Mouse (Mus musculus) neural tube, embryonic 12.5 days (tissue): ENCODE results near the gene Tbc1d22a. TPM values are rescaled to one million over a fixed set of nuclear protein-coding genes. Genes with fewer than 3 reads are reported as not detected.

Experiments used
- ATAC-seq: fragments of 200-750 bp; cut with Nextera tagmentation; 2 replicates; pipeline ENCODE4 v1.8.0; 2017; ENCODE audit warnings: low read depth, mild to moderate bottlenecking, moderate TSS enrichment, moderate library complexity; ENCODE audit not compliant: low FRiP score
- H3K27ac ChIP-seq: fragments of 300-500 bp; sonication (generic); 2 replicates; pipeline ENCODE4 v1.5.1; 2016
- H3K27me3 ChIP-seq: fragments of 300-500 bp; sonication (generic); replicated peaks from 2 replicates; pipeline ENCODE4 v1.6.1; 2016; ENCODE audit warnings: mild to moderate bottlenecking
- H3K36me3 ChIP-seq: fragments of 300-500 bp; sonication (generic); 2 replicates; pipeline ENCODE4 v1.6.1; 2016; ENCODE audit warnings: mild to moderate bottlenecking
- H3K4me1 ChIP-seq: fragments of 300-500 bp; sonication (generic); 2 replicates; pipeline ENCODE4 v1.6.1; 2016
- H3K4me2 ChIP-seq: fragments of 300-500 bp; sonication (generic); replicated peaks from 2 replicates; pipeline ENCODE4 v1.6.1; 2016; ENCODE audit warnings: mild to moderate bottlenecking
- H3K4me3 ChIP-seq: fragments of 300-500 bp; sonication (generic); 2 replicates; pipeline ENCODE4 v1.5.1; 2016
- H3K9ac ChIP-seq: fragments of 300-500 bp; sonication (generic); 2 replicates; pipeline ENCODE4 v1.6.1; 2016; ENCODE audit warnings: mild to moderate bottlenecking
- H3K9me3 ChIP-seq: fragments of 300-500 bp; sonication (generic); 2 replicates; pipeline ENCODE4 v1.6.1; 2016; ENCODE audit warnings: mild to moderate bottlenecking
- WGBS: fragments of 180-500 bp; shearing (Covaris S2); methylation state at CpG from one replicate; pipeline ENCODE4 v1.1.7; 2016; 5-methylcytosine and 5-hydroxymethylcytosine counted together
- polyA plus RNA-seq: library from polyadenylated mRNA; unstranded; fragments of >200 nt; fragmentation: Nextera tagmentation; extraction: Ambion mirVana; gene quantifications from 2 replicates; pipeline ENCODE4 v1.2.1, GENCODE M21; 2016

The Tbc1d22a gene
- polyA plus RNA-seq, 1 experiment from 2014 or later: 13.6 TPM

DNA sequence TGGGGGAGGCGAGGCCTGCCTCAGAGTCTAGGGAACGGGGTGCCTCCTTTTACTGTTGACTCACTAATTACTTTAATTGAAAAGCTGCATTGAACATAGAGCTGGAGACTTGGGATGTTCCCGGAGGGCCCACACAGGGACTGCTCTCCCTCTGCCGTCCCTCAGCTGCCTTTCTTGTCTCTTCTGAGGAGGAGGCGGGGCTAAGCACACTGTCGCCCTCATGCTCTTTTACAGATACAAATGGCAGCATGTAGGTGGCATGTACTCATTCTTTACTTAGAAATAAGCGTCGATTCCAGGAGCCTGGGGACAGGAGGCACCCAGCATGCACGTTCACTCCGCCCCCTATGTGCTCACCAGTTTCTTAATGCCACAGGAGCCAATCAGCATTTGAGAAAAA lies 39.2 kb downstream of the Tbc1d22a start:
- Histone ChIP-seq H3K9ac (no peak overlapping the region), H3K4me1 (peaks cover 12% of the 10 kb centered on the region), H3K4me2 (no peak overlapping the region; the same call in 1 of the 2 replicates), H3K27ac (no peak overlapping the region), H3K27me3 (no peaks in the 10 kb centered on the region), H3K36me3 (no peaks in the 10 kb centered on the region), H3K9me3 (no peaks in the 10 kb centered on the region), H3K4me3 (no peak overlapping the region)
- WGBS: 28% methylated on average over 10 of the region's 10 CpGs
- no peak for ATAC-seq

DNA sequence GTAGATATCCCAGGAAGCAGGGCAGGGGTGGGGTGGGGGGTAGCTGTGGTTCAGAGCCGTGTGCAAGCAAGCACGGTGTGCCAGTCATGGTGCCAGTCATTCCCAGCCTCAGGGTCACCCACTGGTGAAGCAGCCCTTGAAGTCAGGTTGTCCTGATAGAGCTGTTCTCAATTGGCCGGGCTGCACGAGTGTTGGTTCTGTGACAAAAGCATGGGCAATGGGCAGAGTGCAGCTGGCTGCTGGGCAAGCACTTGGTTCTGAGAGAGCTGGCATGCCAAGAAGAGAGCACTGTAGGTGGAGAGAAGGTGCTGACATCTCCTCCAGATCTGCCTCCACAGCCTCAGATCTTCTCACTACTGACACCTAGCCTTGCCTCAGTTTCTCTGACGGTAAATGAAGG lies 41.9 kb downstream of the Tbc1d22a start:
- no peaks in the 10 kb centered on the region for H3K9me3 ChIP-seq
- no peaks in the 10 kb centered on the region for H3K27me3 ChIP-seq
- H3K4me2 ChIP-seq: no peak overlapping the region
- 0 out of 2 replicates have a peak overlapping the region, but pooled peaks have one; percentile 23 for H3K27ac ChIP-seq
- H3K9ac ChIP-seq: no peak overlapping the region
- H3K36me3 ChIP-seq: no peaks in the 10 kb centered on the region
- H3K4me1 ChIP-seq: peaks cover 12% of the 10 kb centered on the region
- WGBS: 84% methylated on average over 5 of the region's 5 CpGs
- no peak overlapping the region for H3K4me3 ChIP-seq
- ATAC-seq: no peak

DNA sequence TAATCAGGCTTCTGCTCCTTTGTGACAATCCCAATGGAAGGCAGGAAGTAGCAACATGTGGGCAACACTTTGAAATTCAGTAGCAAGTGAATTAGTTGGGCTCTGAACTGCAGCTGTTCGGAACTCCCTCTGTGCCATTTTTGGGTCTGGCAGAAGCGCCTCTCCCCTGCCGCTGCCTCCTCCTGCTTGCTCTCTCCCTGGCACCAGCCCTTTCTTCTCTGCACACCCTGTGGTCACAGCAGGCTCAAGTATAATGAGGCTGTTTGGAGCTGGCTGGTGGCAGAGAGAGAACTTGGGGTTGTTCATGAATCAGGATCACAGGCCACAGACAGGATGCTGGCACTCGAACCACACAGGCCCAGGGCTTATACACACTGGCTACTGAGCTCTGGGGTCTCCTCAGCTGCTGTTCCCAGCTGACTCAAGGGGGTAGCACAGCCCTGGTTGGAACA lies 42.5 kb downstream of the Tbc1d22a start:
- 55% methylated on average over 4 of the region's 4 CpGs for WGBS
- no peak overlapping the region for H3K9ac ChIP-seq
- no peak for ATAC-seq
- H3K27me3 ChIP-seq: no peaks in the 10 kb centered on the region
- H3K27ac ChIP-seq: no peak overlapping the region
- no peak overlapping the region for H3K4me2 ChIP-seq
- H3K4me1 ChIP-seq: peaks cover 16% of the 10 kb centered on the region
- no peaks in the 10 kb centered on the region for H3K9me3 ChIP-seq
- no peaks in the 10 kb centered on the region for H3K36me3 ChIP-seq
- no peak overlapping the region for H3K4me3 ChIP-seq

DNA sequence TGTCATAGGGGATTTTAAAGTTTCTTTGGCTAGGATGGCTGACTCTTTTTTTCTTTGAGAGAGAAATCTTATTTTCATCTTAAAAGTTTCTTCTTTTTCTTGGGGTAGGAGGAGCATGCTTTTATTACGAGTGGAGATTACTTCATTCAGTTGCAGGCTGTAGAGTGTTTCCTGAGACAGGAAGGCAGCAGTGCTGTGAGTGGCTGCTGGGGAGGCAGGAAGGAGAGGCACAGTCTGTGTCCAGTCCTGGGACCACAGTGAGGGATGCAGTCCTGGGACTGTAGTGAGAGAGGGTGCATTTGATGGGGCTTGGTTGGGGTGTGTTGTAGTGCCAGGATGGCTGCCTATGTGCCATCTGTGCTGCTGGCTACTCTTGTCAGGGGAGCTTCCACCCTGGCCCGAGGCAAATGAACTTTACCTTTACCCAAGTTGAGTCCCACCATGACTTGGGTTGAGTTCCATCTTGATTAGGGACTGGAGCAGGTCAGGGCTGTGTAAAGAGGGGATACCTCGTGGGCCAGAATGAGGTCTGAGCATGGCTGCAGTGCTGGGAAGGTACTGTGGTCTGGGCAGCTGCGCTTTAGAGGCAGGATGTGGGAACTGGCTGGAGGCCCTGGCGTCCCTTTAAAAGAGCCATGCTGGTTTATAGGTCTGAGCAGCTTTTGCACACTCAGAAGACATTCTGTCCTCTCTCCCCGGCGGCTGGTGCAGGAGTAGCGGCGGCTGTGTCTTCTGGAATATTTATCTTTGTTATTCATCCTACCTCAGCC lies 43.8 kb downstream of the Tbc1d22a start:
- H3K27me3 ChIP-seq: no peaks in the 10 kb centered on the region
- H3K4me3 ChIP-seq: no peak overlapping the region
- 69% methylated on average over 9 of the region's 9 CpGs for WGBS
- no peak overlapping the region for H3K9ac ChIP-seq
- no peak overlapping the region for H3K27ac ChIP-seq
- H3K4me1 ChIP-seq: peaks cover 26% of the 10 kb centered on the region
- H3K4me2 ChIP-seq: no peak overlapping the region
- no peaks in the 10 kb centered on the region for H3K9me3 ChIP-seq
- no peaks in the 10 kb centered on the region for H3K36me3 ChIP-seq
- no peak for ATAC-seq

DNA sequence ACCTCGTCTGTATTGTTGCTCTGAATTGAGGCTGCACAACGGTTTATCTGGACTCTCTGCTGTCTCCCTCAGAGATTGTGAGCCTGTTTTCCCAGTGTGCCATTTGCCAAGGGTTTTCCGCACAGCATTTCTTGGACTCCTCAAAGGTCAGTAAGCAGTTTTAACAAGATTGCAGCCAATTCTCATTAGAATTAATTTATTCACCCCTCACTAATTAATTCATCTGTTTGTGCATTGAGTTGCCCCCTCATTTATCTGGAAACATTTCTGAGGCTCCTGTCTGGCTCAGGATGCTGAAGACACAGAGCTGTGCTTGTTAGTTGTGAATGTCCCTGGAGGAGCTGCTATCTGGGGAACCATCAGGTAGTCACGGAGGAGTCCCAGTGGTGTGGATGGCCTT lies 45.0 kb downstream of the Tbc1d22a start:
- Histone ChIP-seq H3K9me3 (no peaks in the 10 kb centered on the region), H3K4me2 (no peak overlapping the region), H3K4me3 (no peak overlapping the region), H3K36me3 (no peaks in the 10 kb centered on the region), H3K9ac (no peak overlapping the region), H3K27me3 (no peaks in the 10 kb centered on the region), H3K4me1 (peaks cover 21% of the 10 kb centered on the region; the same call in 1 of the 2 replicates), H3K27ac (no peak overlapping the region)
- WGBS: 83% methylated on average over 4 of the region's 4 CpGs
- ATAC-seq: no peak

DNA sequence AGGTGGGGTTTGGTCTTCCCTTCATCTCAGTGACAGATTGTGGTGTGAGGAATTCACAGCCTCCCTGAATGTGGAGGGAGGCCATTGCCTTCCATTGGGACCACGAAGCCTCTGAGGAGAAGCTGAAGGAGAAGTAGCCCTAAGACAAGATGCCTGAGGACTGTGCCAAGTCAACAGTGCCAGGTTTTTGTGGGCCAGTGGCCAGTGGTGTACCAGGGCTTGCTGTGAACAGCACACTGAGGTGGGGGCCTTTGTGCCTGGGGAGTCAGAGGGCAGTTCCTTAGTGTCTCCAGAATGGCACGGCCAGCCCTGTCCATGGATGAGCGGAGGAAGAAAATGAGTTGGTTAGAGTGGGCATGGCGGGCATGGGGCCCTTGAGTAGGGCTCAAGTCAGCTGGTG lies 45.9 kb downstream of the Tbc1d22a start:
- no peak overlapping the region for H3K27ac ChIP-seq
- H3K4me1 ChIP-seq: peaks cover 21% of the 10 kb centered on the region; the same call in 1 of the 2 replicates
- H3K4me2 ChIP-seq: no peak overlapping the region
- no peaks in the 10 kb centered on the region for H3K27me3 ChIP-seq
- no peaks in the 10 kb centered on the region for H3K36me3 ChIP-seq
- no peak overlapping the region for H3K4me3 ChIP-seq
- WGBS: 89% methylated on average over 4 of the region's 4 CpGs
- H3K9me3 ChIP-seq: no peaks in the 10 kb centered on the region
- no peak overlapping the region for H3K9ac ChIP-seq
- no peak for ATAC-seq

DNA sequence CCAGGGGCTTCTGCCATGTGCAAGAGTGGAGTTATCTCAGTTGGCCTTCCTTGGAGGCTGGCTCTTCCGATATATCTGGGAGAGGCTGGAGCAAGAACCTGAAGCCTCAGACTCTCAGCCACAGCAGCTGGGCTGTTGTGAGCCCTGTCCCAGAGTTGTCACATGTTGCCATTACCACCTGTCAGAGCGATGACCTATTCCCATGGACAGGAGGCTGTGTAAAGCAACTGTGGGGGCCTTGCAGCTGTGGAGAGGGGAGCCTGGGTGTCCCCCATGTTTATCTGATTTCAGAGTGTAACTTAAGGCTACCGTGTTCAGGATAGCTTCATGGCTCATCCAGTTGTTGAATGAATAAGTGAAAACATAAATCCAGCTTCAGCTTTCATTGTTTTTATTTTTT lies 50.1 kb downstream of the Tbc1d22a start:
- H3K9me3 ChIP-seq: no peaks in the 10 kb centered on the region
- no peaks in the 10 kb centered on the region for H3K27me3 ChIP-seq
- no peaks in the 10 kb centered on the region for H3K36me3 ChIP-seq
- H3K4me2 ChIP-seq: no peak overlapping the region
- H3K9ac ChIP-seq: no peak overlapping the region
- ATAC-seq: no peak
- WGBS: 83% methylated on average over 3 of the region's 3 CpGs
- H3K4me3 ChIP-seq: no peak overlapping the region
- H3K4me1 ChIP-seq: peaks cover 32% of the 10 kb centered on the region
- H3K27ac ChIP-seq: no peak overlapping the region

DNA sequence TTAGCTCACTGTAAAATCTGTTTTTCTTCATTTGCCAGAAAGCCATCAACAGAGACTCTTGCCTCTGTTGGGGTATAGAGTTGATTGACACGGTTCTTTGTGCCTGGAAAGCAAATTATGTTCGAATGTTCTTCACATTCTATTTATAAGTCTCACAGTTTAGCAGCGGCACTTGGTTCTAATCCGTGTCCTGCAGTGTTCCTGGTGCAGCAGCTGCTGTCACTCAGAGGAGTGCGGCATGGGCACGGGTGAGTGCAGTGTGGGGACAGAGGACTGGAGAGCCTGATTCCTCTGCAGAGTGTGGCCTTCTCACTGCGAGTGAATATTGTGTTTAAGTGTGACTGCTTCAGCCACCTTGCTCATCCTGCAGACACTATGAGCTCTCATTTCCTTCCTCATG lies 50.5 kb downstream of the Tbc1d22a start:
- peaks cover 35% of the 10 kb centered on the region for H3K4me1 ChIP-seq
- no peak overlapping the region for H3K4me3 ChIP-seq
- H3K27me3 ChIP-seq: no peaks in the 10 kb centered on the region
- H3K27ac ChIP-seq: no peak overlapping the region
- H3K36me3 ChIP-seq: no peaks in the 10 kb centered on the region
- no peak overlapping the region for H3K4me2 ChIP-seq
- no peak overlapping the region for H3K9ac ChIP-seq
- ATAC-seq: no peak
- WGBS: 73% methylated on average over 7 of the region's 7 CpGs
- H3K9me3 ChIP-seq: no peaks in the 10 kb centered on the region

DNA sequence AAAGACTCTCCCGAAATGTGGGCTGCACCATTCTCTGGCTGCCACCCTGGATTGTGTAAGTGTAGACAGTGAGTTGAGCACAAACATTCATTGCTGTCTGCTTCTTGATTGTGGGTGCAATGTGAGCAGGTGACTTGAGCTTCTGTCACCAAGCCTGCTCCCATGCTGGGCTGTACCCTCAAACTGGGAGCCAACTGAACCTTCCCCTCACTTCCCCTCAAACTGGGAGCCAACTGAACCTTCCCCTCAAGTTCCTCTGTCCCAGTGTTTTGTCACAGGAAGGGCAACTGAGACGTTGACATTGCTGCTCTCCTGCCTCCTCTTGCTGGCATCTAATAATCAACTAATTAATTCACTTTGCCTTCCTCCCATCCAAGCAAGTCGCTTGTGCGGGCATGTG lies 52.7 kb downstream of the Tbc1d22a start:
- Histone ChIP-seq H3K4me3 (no peak overlapping the region), H3K9me3 (no peaks in the 10 kb centered on the region), H3K27ac (no peak overlapping the region), H3K36me3 (no peaks in the 10 kb centered on the region), H3K27me3 (no peaks in the 10 kb centered on the region), H3K4me1 (peaks cover 33% of the 10 kb centered on the region), H3K9ac (no peak overlapping the region), H3K4me2 (no peak overlapping the region)
- WGBS: 77% methylated on average over 4 of the region's 4 CpGs
- ATAC-seq: no peak

DNA sequence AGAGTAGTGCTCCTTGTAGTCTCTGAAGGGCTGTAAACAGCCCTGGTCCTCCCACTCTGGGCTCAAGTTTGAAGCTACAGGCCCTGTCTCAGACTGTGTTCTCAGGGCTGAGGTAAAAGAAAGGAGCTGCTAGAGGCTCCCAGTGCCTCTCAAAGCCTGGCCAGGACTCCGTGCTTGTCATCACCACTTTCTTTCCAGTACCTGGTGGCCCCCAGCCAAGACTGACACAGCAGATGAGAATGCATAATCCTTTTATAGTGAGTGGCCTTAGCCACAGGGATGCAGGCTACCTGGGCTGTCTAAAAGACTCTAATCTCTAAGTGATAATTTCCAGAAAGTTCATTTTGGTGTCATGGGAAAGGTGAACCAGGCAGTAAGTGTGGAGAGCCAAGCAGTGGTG lies 54.3 kb downstream of the Tbc1d22a start:
- Histone ChIP-seq H3K9me3 (no peaks in the 10 kb centered on the region), H3K4me3 (no peak overlapping the region), H3K4me2 (no peak overlapping the region), H3K4me1 (peaks cover 25% of the 10 kb centered on the region), H3K27me3 (no peaks in the 10 kb centered on the region), H3K9ac (no peak overlapping the region), H3K27ac (no peak overlapping the region), H3K36me3 (no peaks in the 10 kb centered on the region)
- WGBS: 82% methylated on average over 1 of the region's 1 CpGs
- no peak for ATAC-seq

DNA sequence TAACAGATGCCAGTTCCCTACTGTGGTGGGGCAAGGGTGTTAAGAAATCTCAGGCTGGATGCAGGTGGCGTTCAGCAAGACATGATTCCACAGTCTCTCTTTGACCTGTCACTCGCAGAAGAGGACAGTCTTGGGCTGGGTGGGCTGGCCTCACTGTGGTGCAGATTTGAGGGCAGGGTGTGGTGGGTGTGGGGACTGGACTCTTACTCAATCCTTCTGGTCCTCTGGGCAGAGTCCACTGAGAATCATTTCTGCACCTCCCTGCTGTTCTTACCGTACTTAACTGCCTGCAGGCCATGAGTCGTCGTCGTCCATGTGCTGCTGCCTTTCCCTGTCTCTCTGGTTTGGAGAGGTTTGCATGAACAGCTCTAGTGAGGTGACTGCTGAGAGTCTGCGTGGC lies 61.5 kb downstream of the Tbc1d22a start:
- Histone ChIP-seq H3K36me3 (no peaks in the 10 kb centered on the region), H3K4me1 (peaks cover 55% of the 10 kb centered on the region), H3K9me3 (no peaks in the 10 kb centered on the region), H3K9ac (no peak overlapping the region), H3K4me2 (no peak overlapping the region), H3K27ac (no peak overlapping the region), H3K27me3 (no peaks in the 10 kb centered on the region), H3K4me3 (no peak overlapping the region)
- 81% methylated on average over 7 of the region's 7 CpGs for WGBS
- no peak for ATAC-seq

DNA sequence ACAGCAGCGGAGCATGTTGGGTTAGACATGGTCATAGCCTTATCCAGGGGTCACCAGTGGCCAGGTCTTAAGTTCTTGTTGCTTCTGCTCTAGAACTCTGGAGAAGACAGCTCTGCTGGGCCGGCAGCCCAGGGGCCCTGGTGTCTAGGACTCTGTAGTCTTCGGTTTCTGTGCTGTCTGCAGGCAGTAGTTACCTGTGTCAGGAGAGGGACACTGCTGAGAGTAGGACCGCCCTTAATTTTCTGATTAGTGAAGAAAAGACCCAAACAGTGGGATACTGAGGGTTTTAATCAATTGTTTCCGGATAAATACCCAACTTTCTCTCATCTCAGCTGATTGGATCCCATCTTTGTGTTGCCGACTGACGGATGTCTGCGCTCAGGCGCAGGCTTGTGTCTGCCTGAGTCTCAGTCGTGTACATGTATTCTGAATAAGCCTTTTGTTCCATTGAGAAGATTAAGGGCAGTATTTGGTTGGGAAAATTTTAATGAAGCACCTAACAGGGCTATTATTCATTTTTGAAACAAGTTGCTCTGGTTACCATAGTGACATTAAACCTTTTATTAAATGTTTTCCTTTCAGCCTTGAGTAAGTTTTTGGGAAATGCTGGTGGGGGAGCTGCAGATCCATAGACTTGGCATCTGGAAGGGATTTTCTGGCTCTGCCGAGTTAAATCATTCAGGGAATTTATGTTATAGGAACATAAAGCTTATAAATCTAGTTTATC lies 62.4 kb downstream of the Tbc1d22a start:
- ATAC-seq: no peak
- Histone ChIP-seq H3K27me3 (no peaks in the 10 kb centered on the region), H3K4me2 (no peak overlapping the region), H3K9me3 (no peaks in the 10 kb centered on the region), H3K4me1 (peaks cover 59% of the 10 kb centered on the region), H3K27ac (no peak overlapping the region), H3K9ac (no peak overlapping the region), H3K4me3 (no peak overlapping the region), H3K36me3 (no peaks in the 10 kb centered on the region)
- 39% methylated on average over 11 of the region's 11 CpGs for WGBS
